Mouse (Mus musculus) heart, adult 2 months (tissue): ENCODE measurements around the gene Brk1.

Experiments
- CTCF ChIP-seq: fragments of 200-600 bp; IDR thresholded peaks from 2 replicates; pipeline ENCODE4 v1.8.1; 2022; ENCODE audit warnings: antibody characterized with exemption, mild to moderate bottlenecking, moderate library complexity
- POLR2A ChIP-seq: fragments of 200-500 bp; IDR thresholded peaks from 2 replicates; pipeline ENCODE4 v1.6.1; 2011; ENCODE audit warnings: mild to moderate bottlenecking, low read depth, low read length, control low read depth; ENCODE audit not compliant: insufficient read depth

GRCm38 (mm10) chr6:113603993-113604392 lies 579 bp upstream of the Brk1 start:
- no peak for TF ChIP-seq CTCF
- no peak for TF ChIP-seq POLR2A
